In genomic region chr11:116387086-116388071, GRCm38 (mm10) we compare ENCODE assay signal across 8 mouse cellular contexts. TPM values are rescaled to one million over a fixed set of nuclear protein-coding genes. Genes with fewer than 3 reads are reported as not detected.
DNase-seq lines count a peak whose midpoint lies in the region; ATAC-seq and TF ChIP-seq lines count a peak whose summit lies in the region.

No protein-coding gene starts in this region.

- peak; percentile 83 for ATAC-seq in lung, embryonic 16.5 days (ENCODE audit: low read depth)
- ATAC-seq in hindbrain, embryonic 16.5 days, result no peak

- H3K4me1 ChIP-seq in lung, embryonic 16.5 days (replicated peaks; ENCODE audit: control insufficient read depth, insufficient read depth, low read length), result peaks cover 13% of the 10 kb centered on the region
- H3K4me1 ChIP-seq in embryonic fibroblast, embryonic 13.5 days (ENCODE audit: control insufficient read depth, insufficient read depth, low read length), result peaks cover 12% of the 10 kb centered on the region; the same call in 1 of the 2 replicates
- H3K4me1 ChIP-seq in hindbrain, embryonic 16.5 days (ENCODE audit: control insufficient read depth, insufficient read depth, low read depth, low read length), result peaks cover 13% of the 10 kb centered on the region

- peak overlapping the region; percentile 63 for H3K27ac ChIP-seq in lung, embryonic 16.5 days (ENCODE audit: low read length)
- H3K27ac ChIP-seq in embryonic fibroblast, embryonic 13.5 days (ENCODE audit: insufficient read depth, low read length), result peak overlapping the region; percentile 72
- H3K27ac ChIP-seq in hindbrain, embryonic 16.5 days (ENCODE audit: low read depth, low read length), result no peak overlapping the region

- peak overlapping the region; percentile 4 for H3K4me3 ChIP-seq in lung, embryonic 16.5 days (ENCODE audit: low read length)
- H3K4me3 ChIP-seq in embryonic fibroblast, embryonic 13.5 days (ENCODE audit: insufficient read depth, low read length), result no peak overlapping the region
- H3K4me3 ChIP-seq in hindbrain, embryonic 16.5 days (ENCODE audit: low read length), result no peak overlapping the region

- no peaks in the 10 kb centered on the region for H3K36me3 ChIP-seq in lung, embryonic 16.5 days (ENCODE audit: control insufficient read depth, insufficient read depth, low read length)
- no peaks in the 10 kb centered on the region; the same call in 1 of the 2 replicates for H3K36me3 ChIP-seq in hindbrain, embryonic 16.5 days (ENCODE audit: control insufficient read depth, insufficient read depth, low read length)

- no peak for DNase-seq in lung, postnatal 36 days
- peak; percentile 29 to 31 for DNase-seq in lung, postnatal 4 days
- no peak for DNase-seq in right cerebral cortex, postnatal 4 days
- no peak for DNase-seq in frontal cortex, postnatal 10 days (ENCODE audit: low spot score in 2 of 2)
- no peak for DNase-seq in urinary bladder, postnatal 4 days (ENCODE audit: low spot score in 2 of 2)

- no peak for TF ChIP-seq CTCF in embryonic fibroblast, embryonic 13.5 days (IDR thresholded peaks at IDR 0.05; ENCODE audit: borderline replicate concordance, insufficient read depth, low read length)

- TF ChIP-seq POLR2A in embryonic fibroblast, embryonic 13.5 days (IDR thresholded peaks at IDR 0.05; ENCODE audit: low read depth, low read length), result peak; percentile 17; the same call in 1 of the 2 replicates

- peak overlapping the region; percentile 16 for H3K4me2 ChIP-seq in lung, embryonic 16.5 days (ENCODE audit: low read depth, low read length)
- H3K4me2 ChIP-seq in hindbrain, embryonic 16.5 days (ENCODE audit: low read length), result peak overlapping the region; percentile 17

- no peaks in the 10 kb centered on the region for H3K27me3 ChIP-seq in lung, embryonic 16.5 days (ENCODE audit: control insufficient read depth, insufficient read depth, low read depth, low read length)
- no peaks in the 10 kb centered on the region for H3K27me3 ChIP-seq in hindbrain, embryonic 16.5 days (replicated peaks; ENCODE audit: control insufficient read depth, insufficient read depth, low read length)

- no peaks in the 10 kb centered on the region for H3K9me3 ChIP-seq in lung, embryonic 16.5 days (ENCODE audit: control insufficient read depth, low read length)
- no peaks in the 10 kb centered on the region for H3K9me3 ChIP-seq in hindbrain, embryonic 16.5 days (ENCODE audit: control insufficient read depth, low read length)

- 14% methylated on average over 16 of the region's 16 CpGs for WGBS in lung, embryonic 16.5 days
- 17% methylated on average over 16 of the region's 16 CpGs for WGBS in hindbrain, embryonic 16.5 days

- H3K9ac ChIP-seq in lung, embryonic 16.5 days (ENCODE audit: low read length), result peak overlapping the region; percentile 46
- peak overlapping the region; percentile 33 for H3K9ac ChIP-seq in hindbrain, embryonic 16.5 days (ENCODE audit: low read depth, low read length)

RNA-seq across cellular contexts. Expression of gene Rnf157, which starts 25.5 kb away (rescaled TPM):
- 3.5 and 4.0 TPM in 2 replicates for polyA plus RNA-seq in lung, embryonic 16.5 days (2015; fragmentation: Nextera tagmentation; extraction: Ambion mirVana)
- polyA plus RNA-seq in embryonic fibroblast, embryonic 13.5 days (2011; ENCODE audit: insufficient read length, low read depth, missing spikeins), result 18.2 and 23.2 TPM in 2 replicates
- polyA plus RNA-seq in hindbrain, embryonic 16.5 days (2015; fragmentation: Nextera tagmentation; extraction: Ambion mirVana), result 27.8 and 28.5 TPM in 2 replicates

RNA-seq across cellular contexts. Expression of gene Ubald2, which starts 46.5 kb away (rescaled TPM):
- 41.3 and 43.2 TPM in 2 replicates for polyA plus RNA-seq in lung, embryonic 16.5 days (2015; fragmentation: Nextera tagmentation; extraction: Ambion mirVana)
- polyA plus RNA-seq in embryonic fibroblast, embryonic 13.5 days (2011; ENCODE audit: insufficient read length, low read depth, missing spikeins), result 57.3 and 62.3 TPM in 2 replicates
- 28.3 and 35.1 TPM in 2 replicates for polyA plus RNA-seq in hindbrain, embryonic 16.5 days (2015; fragmentation: Nextera tagmentation; extraction: Ambion mirVana)

RNA-seq across cellular contexts. Expression of gene Foxj1, which starts 52.2 kb away (rescaled TPM):
- polyA plus RNA-seq in lung, embryonic 16.5 days (2015; fragmentation: Nextera tagmentation; extraction: Ambion mirVana), result 22.1 and 24.6 TPM in 2 replicates
- 0.98 TPM in 1 of 2 replicates, not detected in the other for polyA plus RNA-seq in embryonic fibroblast, embryonic 13.5 days (2011; ENCODE audit: insufficient read length, low read depth, missing spikeins)
- polyA plus RNA-seq in hindbrain, embryonic 16.5 days (2015; fragmentation: Nextera tagmentation; extraction: Ambion mirVana), result 13.2 and 16.2 TPM in 2 replicates

Comparison
In these comparisons a context has a peak if more than half of its experiments do, and no peak if none do; other contexts are left out.
1. DNase-seq: peak in lung, postnatal 4 days (2 of 2); none in lung, postnatal 36 days (single experiment), right cerebral cortex, postnatal 4 days (single experiment), frontal cortex, postnatal 10 days (0 of 2) and urinary bladder, postnatal 4 days (0 of 2).